In genomic region chr13:23743963-23744362, GRCm38 (mm10) we compare ENCODE assay signal across 9 mouse cellular contexts. TPM values are rescaled to one million over a fixed set of nuclear protein-coding genes. Genes with fewer than 3 reads are reported as not detected.
A peak's percentile ranks its signal among the peaks of the same experiment; 100 is the strongest.
DNase-seq lines count a peak whose midpoint lies in the region; ATAC-seq and TF ChIP-seq lines count a peak whose summit lies in the region.
"Had no signal": no experiment of that assay in that cellular context is flagged by ENCODE, and none has a peak within 500 bp of the region (broad histone marks: within the 10 kb centered on the region; RNA-seq: fewer than 3 reads in every experiment).

No protein-coding gene starts in this region.

- TF ChIP-seq POLR2A in lung, adult 2 months (IDR thresholded peaks at IDR 0.05; ENCODE audit: borderline replicate concordance, extremely low read depth, low read depth, low read length): no peak

- no peak for TF ChIP-seq CTCF in lung, adult 2 months (IDR thresholded peaks at IDR 0.05; ENCODE audit: insufficient read depth, low read length)

- WGBS in lung, embryonic 15.5 days: 25% methylated on average over 4 of the region's 4 CpGs
- WGBS in lung, adult 2 months: 44% methylated on average over 4 of the region's 4 CpGs
- WGBS in hindbrain, embryonic 14.5 days: 55% methylated on average over 4 of the region's 4 CpGs
- 40% methylated on average over 4 of the region's 4 CpGs for WGBS in midbrain, embryonic 14.5 days

- H3K27me3 ChIP-seq in lung, embryonic 15.5 days: no peaks in the 10 kb centered on the region
- H3K27me3 ChIP-seq in hindbrain, embryonic 14.5 days (ENCODE audit: control insufficient read depth, insufficient read depth, low read length): no peaks in the 10 kb centered on the region
- H3K27me3 ChIP-seq in midbrain, embryonic 14.5 days (ENCODE audit: control insufficient read depth, insufficient read depth, low read length): no peaks in the 10 kb centered on the region

- peak overlapping the region; percentile 63 for H3K4me2 ChIP-seq in lung, embryonic 15.5 days
- H3K4me2 ChIP-seq in hindbrain, embryonic 14.5 days (replicated peaks): peak overlapping the region; percentile 84; the same call in 1 of the 2 replicates
- H3K4me2 ChIP-seq in midbrain, embryonic 14.5 days (ENCODE audit: low read length): peak overlapping the region; percentile 69; the same call in 1 of the 2 replicates

- DNase-seq in lung, adult 2 months: no peak
- DNase-seq in embryo, embryonic 10 days (ENCODE audit: low spot score): peak; percentile 65
- no peak for DNase-seq in hindbrain, embryonic 14.5 days (ENCODE audit: low spot score)
- no peak for DNase-seq in midbrain, embryonic 14.5 days
- no peak for DNase-seq in left cerebral cortex, postnatal 25 days (ENCODE audit: low spot score in 2 of 2)
- no peak for DNase-seq in cerebellum, postnatal 36 days
- DNase-seq: adrenal gland, adult 8-10 months had no signal

- H3K9me3 ChIP-seq in lung, embryonic 15.5 days: no peaks in the 10 kb centered on the region
- no peaks in the 10 kb centered on the region for H3K9me3 ChIP-seq in hindbrain, embryonic 14.5 days (ENCODE audit: control insufficient read depth, low read length)
- no peaks in the 10 kb centered on the region for H3K9me3 ChIP-seq in midbrain, embryonic 14.5 days (ENCODE audit: control insufficient read depth, low read length)

- ATAC-seq in lung, embryonic 15.5 days (ENCODE audit: borderline replicate concordance, extremely low read depth, low FRiP score, low TSS enrichment): no peak
- no peak for ATAC-seq in hindbrain, embryonic 14.5 days (ENCODE audit: low FRiP score)
- no peak for ATAC-seq in midbrain, embryonic 14.5 days (ENCODE audit: low FRiP score, low TSS enrichment)

- peaks cover 30% of the 10 kb centered on the region for H3K4me1 ChIP-seq in lung, embryonic 15.5 days
- peaks cover 7% of the 10 kb centered on the region for H3K4me1 ChIP-seq in lung, adult 2 months (ENCODE audit: control insufficient read depth, insufficient read depth, low read length)
- H3K4me1 ChIP-seq in hindbrain, embryonic 14.5 days (replicated peaks; ENCODE audit: control insufficient read depth, insufficient read depth, low read length): peaks cover 17% of the 10 kb centered on the region
- H3K4me1 ChIP-seq in midbrain, embryonic 14.5 days (ENCODE audit: control insufficient read depth, insufficient read depth, low read length): peaks cover 23% of the 10 kb centered on the region

- H3K4me3 ChIP-seq in lung, embryonic 15.5 days: peak overlapping the region; percentile 36
- no peak overlapping the region for H3K4me3 ChIP-seq in lung, adult 2 months (replicated peaks; ENCODE audit: extremely low read depth, low read depth, low read length)
- no peak overlapping the region for H3K4me3 ChIP-seq in hindbrain, embryonic 14.5 days (replicated peaks; ENCODE audit: low read length)
- no peak overlapping the region for H3K4me3 ChIP-seq in midbrain, embryonic 14.5 days (replicated peaks; ENCODE audit: low read depth, low read length)
- H3K4me3 ChIP-seq: left cerebral cortex, adult 2 months had no signal

- H3K36me3 ChIP-seq in lung, embryonic 15.5 days: no peaks in the 10 kb centered on the region
- no peaks in the 10 kb centered on the region for H3K36me3 ChIP-seq in hindbrain, embryonic 14.5 days (replicated peaks; ENCODE audit: control insufficient read depth, insufficient read depth)
- no peaks in the 10 kb centered on the region for H3K36me3 ChIP-seq in midbrain, embryonic 14.5 days (ENCODE audit: control insufficient read depth, insufficient read depth, low read length)

- intact Hi-C loops in left cerebral cortex, postnatal 25 days (cut with DNase I): loop anchor here (5.0 kb wide), 1 partner anchor 162 kb away; the partner anchor contains the start of gene Hist1h4d

- peak overlapping the region; percentile 98 for H3K27ac ChIP-seq in lung, embryonic 15.5 days
- H3K27ac ChIP-seq in hindbrain, embryonic 14.5 days: no peak overlapping the region
- no peak overlapping the region for H3K27ac ChIP-seq in midbrain, embryonic 14.5 days (replicated peaks; ENCODE audit: low read depth, low read length)
- H3K27ac ChIP-seq: left cerebral cortex, adult 2 months had no signal

- H3K9ac ChIP-seq in lung, embryonic 15.5 days: 0 out of 2 replicates have a peak overlapping the region, but pooled peaks have one; percentile 55
- H3K9ac ChIP-seq in hindbrain, embryonic 14.5 days: no peak overlapping the region
- no peak overlapping the region for H3K9ac ChIP-seq in midbrain, embryonic 14.5 days (replicated peaks; ENCODE audit: low read length)

RNA-seq across cellular contexts. Expression of gene Hist1h3c, which starts 1.4 kb away (rescaled TPM):
- 12.0 and 13.7 TPM in 2 replicates for polyA plus RNA-seq in lung, embryonic 15.5 days (2015; fragmentation: Nextera tagmentation; extraction: Ambion mirVana)
- 1.2 and 2.9 TPM in 2 replicates for polyA plus RNA-seq in lung, adult 2 months (2012; rRNA removed)
- 1.1 TPM in 1 of 2 replicates, not detected in the other for polyA plus RNA-seq in hindbrain, embryonic 14.5 days (2014; fragmentation: Nextera tagmentation; extraction: Ambion mirVana)
- polyA plus RNA-seq in midbrain, embryonic 14.5 days (2014; fragmentation: Nextera tagmentation; extraction: Ambion mirVana): 1.2 TPM in 2 replicates
- 1 to 10 TPM; 1.9 to 2.6 TPM for total RNA-seq in left cerebral cortex, postnatal 25 days (2021)

RNA-seq across cellular contexts. Expression of gene Hist1h2bb, which starts 2.6 kb away (rescaled TPM):
- polyA plus RNA-seq in lung, embryonic 15.5 days (2015; fragmentation: Nextera tagmentation; extraction: Ambion mirVana): 3.2 and 4.1 TPM in 2 replicates
- polyA plus RNA-seq in lung, adult 2 months (2012; rRNA removed): 2.5 and 2.6 TPM in 2 replicates
- 0.64 TPM in 1 of 2 replicates, not detected in the other for polyA plus RNA-seq in hindbrain, embryonic 14.5 days (2014; fragmentation: Nextera tagmentation; extraction: Ambion mirVana)
- polyA plus RNA-seq in midbrain, embryonic 14.5 days (2014; fragmentation: Nextera tagmentation; extraction: Ambion mirVana): 0.51 TPM in 1 of 2 replicates, not detected in the other
- 10 to 100 TPM; 17.5 to 23.2 TPM for total RNA-seq in left cerebral cortex, postnatal 25 days (2021)

RNA-seq across cellular contexts. Expression of gene Hist1h1c, which starts 5.4 kb away (rescaled TPM):
- 36.2 and 37.0 TPM in 2 replicates for polyA plus RNA-seq in lung, embryonic 15.5 days (2015; fragmentation: Nextera tagmentation; extraction: Ambion mirVana)
- 38.1 and 46.7 TPM in 2 replicates for polyA plus RNA-seq in lung, adult 2 months (2012; rRNA removed)
- polyA plus RNA-seq in hindbrain, embryonic 14.5 days (2014; fragmentation: Nextera tagmentation; extraction: Ambion mirVana): 7.2 and 8.3 TPM in 2 replicates
- polyA plus RNA-seq in midbrain, embryonic 14.5 days (2014; fragmentation: Nextera tagmentation; extraction: Ambion mirVana): 5.7 and 9.2 TPM in 2 replicates
- 10 to 100 TPM; 51.7 to 71.1 TPM for total RNA-seq in left cerebral cortex, postnatal 25 days (2021)

RNA-seq across cellular contexts. Expression of gene Hist1h2ab, which starts 7.0 kb away (rescaled TPM):
- 74.3 and 83.5 TPM in 2 replicates for polyA plus RNA-seq in lung, embryonic 15.5 days (2015; fragmentation: Nextera tagmentation; extraction: Ambion mirVana)
- polyA plus RNA-seq in lung, adult 2 months (2012; rRNA removed): 2.0 and 3.9 TPM in 2 replicates
- 6.7 and 9.8 TPM in 2 replicates for polyA plus RNA-seq in hindbrain, embryonic 14.5 days (2014; fragmentation: Nextera tagmentation; extraction: Ambion mirVana)
- 11.3 and 13.5 TPM in 2 replicates for polyA plus RNA-seq in midbrain, embryonic 14.5 days (2014; fragmentation: Nextera tagmentation; extraction: Ambion mirVana)
- total RNA-seq in left cerebral cortex, postnatal 25 days (2021): 10 to 100 TPM; 27.5 to 31.4 TPM

RNA-seq across cellular contexts. Expression of gene Hist1h3b, which starts 8.1 kb away (rescaled TPM):
- polyA plus RNA-seq in lung, embryonic 15.5 days (2015; fragmentation: Nextera tagmentation; extraction: Ambion mirVana): 12.0 and 18.6 TPM in 2 replicates
- 2.6 and 3.8 TPM in 2 replicates for polyA plus RNA-seq in lung, adult 2 months (2012; rRNA removed)
- 1.1 and 1.8 TPM in 2 replicates for polyA plus RNA-seq in hindbrain, embryonic 14.5 days (2014; fragmentation: Nextera tagmentation; extraction: Ambion mirVana)
- 3.5 and 4.0 TPM in 2 replicates for polyA plus RNA-seq in midbrain, embryonic 14.5 days (2014; fragmentation: Nextera tagmentation; extraction: Ambion mirVana)
- 10 to 100 TPM in 1 of 2 experiments, 1 to 10 TPM in 1; 9.3 to 14.5 TPM for total RNA-seq in left cerebral cortex, postnatal 25 days (2021)
